25 mouse cellular contexts compared by ENCODE assay signal in the genomic region with DNA sequence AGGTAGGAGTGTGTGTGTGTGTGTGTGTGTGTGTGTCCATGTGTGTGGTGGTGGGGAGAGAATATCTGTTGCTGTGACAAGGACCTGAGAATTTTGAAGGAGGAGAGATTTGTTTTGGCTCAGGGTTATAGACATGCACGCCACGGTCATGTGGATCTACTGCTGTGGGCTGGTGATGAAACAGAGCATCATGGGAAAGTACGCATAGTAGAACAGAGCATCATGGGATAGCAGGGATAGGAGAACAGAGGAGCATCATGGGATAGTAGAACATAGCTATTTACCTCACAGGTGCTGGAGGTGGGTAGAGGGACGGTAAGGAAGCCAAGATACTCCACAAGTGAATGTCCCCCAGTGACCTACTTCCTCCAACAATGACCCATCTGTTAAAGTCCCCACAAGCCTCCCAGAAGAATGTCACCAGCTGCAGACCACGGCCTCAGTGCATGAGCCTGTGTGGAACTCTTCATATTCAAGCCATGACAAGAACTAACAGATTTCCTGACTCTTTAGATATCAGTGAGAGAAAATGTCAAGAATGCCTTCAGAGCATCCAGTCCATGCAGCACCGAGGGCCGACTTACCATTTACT. TPM values are rescaled to one million over a fixed set of nuclear protein-coding genes. Genes with fewer than 3 reads are reported as not detected.
DNase-seq lines count a peak whose midpoint lies in the region; ATAC-seq and TF ChIP-seq lines count a peak whose summit lies in the region.
"Had no signal": no experiment of that assay in that cellular context is flagged by ENCODE, and none has a peak within 500 bp of the region (broad histone marks: within the 10 kb centered on the region; RNA-seq: fewer than 3 reads in every experiment).

No protein-coding gene starts in this region.

- no peak overlapping the region for H3K27ac ChIP-seq in embryonic facial prominence, embryonic 12.5 days
- no peak overlapping the region for H3K27ac ChIP-seq in embryonic facial prominence, embryonic 10.5 days (replicated peaks)
- H3K27ac ChIP-seq in left cerebral cortex, adult 2 months: 0 out of 2 replicates have a peak overlapping the region, but pooled peaks have one; percentile 1
- H3K27ac ChIP-seq: embryonic facial prominence, embryonic 15.5 days; heart, embryonic 15.5 days; hindbrain, embryonic 12.5 days; hindbrain, embryonic 15.5 days had no signal

- H3K36me3 ChIP-seq in embryonic facial prominence, embryonic 12.5 days: no peaks in the 10 kb centered on the region
- no peaks in the 10 kb centered on the region for H3K36me3 ChIP-seq in embryonic facial prominence, embryonic 10.5 days (replicated peaks)
- H3K36me3 ChIP-seq: embryonic facial prominence, embryonic 15.5 days; heart, embryonic 12.5 days; heart, embryonic 15.5 days; hindbrain, embryonic 12.5 days; hindbrain, embryonic 15.5 days had no signal

- WGBS in embryonic facial prominence, embryonic 12.5 days: 67% methylated on average over 7 of the region's 7 CpGs
- 73% methylated on average over 7 of the region's 7 CpGs for WGBS in embryonic facial prominence, embryonic 10.5 days

- 0 out of 2 replicates have a peak, but pooled peaks have one; percentile 30 for ATAC-seq in embryonic facial prominence, embryonic 12.5 days (ENCODE audit: insufficient number of reproducible peaks, insufficient read depth, low FRiP score, low TSS enrichment)
- ATAC-seq: activated CD4-positive, CD25-positive, alpha-beta regulatory T cell, adult 4 months; forebrain, embryonic 14.5 days; forebrain, postnatal 0 days had no signal

- intact Hi-C loops in left cerebral cortex, adult 2 months (cut with DNase I): no loop called here
- intact Hi-C loops in left cerebral cortex, postnatal 14 days (cut with DNase I): no loop called here

- TF ChIP-seq CTCF in left cerebral cortex, adult 2 months (IDR thresholded peaks at IDR 0.05): no peak

- no peak overlapping the region for H3K4me2 ChIP-seq in embryonic facial prominence, embryonic 12.5 days (replicated peaks)
- H3K4me2 ChIP-seq: embryonic facial prominence, embryonic 15.5 days; heart, embryonic 12.5 days; heart, embryonic 15.5 days; hindbrain, embryonic 12.5 days; hindbrain, embryonic 15.5 days had no signal

- 0 out of 2 replicates have a peak, but pooled peaks cover 3% of the 10 kb centered on the region for H3K27me3 ChIP-seq in embryonic facial prominence, embryonic 12.5 days
- H3K27me3 ChIP-seq in embryonic facial prominence, embryonic 10.5 days (replicated peaks; ENCODE audit: low read depth, poor library complexity, severe bottlenecking): peaks cover 15% of the 10 kb centered on the region; the same call in 1 of the 2 replicates
- H3K27me3 ChIP-seq: embryonic facial prominence, embryonic 15.5 days; heart, embryonic 15.5 days; hindbrain, embryonic 15.5 days had no signal

- DNase-seq in embryonic facial prominence, embryonic 10.5 days (ENCODE audit: low spot score): no peak
- DNase-seq in left cerebral cortex, adult 2 months (ENCODE audit: extremely low spot score in 1 of 2, low spot score in 2 of 2): no peak
- no peak for DNase-seq in left cerebral cortex, postnatal 14 days (ENCODE audit: low spot score in 2 of 2)
- DNase-seq in retina, postnatal 1 day: peak; percentile 56
- DNase-seq in retina, embryonic 14.5 days (ENCODE audit: low spot score): no peak
- no peak for DNase-seq in right cerebral cortex, postnatal 4 days
- DNase-seq: adrenal gland, adult 8-10 months; adrenal gland, postnatal 25 days; B cell, adult 2 months; cerebellum, adult 11-12 months; cerebellum, adult 9-10 months; cerebellum, postnatal 25 days; embryo, embryonic 11 days; forebrain, postnatal 0 days; gastrocnemius, postnatal 25 days; heart, adult 18-20 months; heart, postnatal 14 days had no signal

- no peaks in the 10 kb centered on the region for H3K9me3 ChIP-seq in embryonic facial prominence, embryonic 12.5 days
- no peaks in the 10 kb centered on the region for H3K9me3 ChIP-seq in embryonic facial prominence, embryonic 10.5 days
- H3K9me3 ChIP-seq: embryonic facial prominence, embryonic 15.5 days; heart, embryonic 12.5 days; heart, embryonic 15.5 days; hindbrain, embryonic 12.5 days; hindbrain, embryonic 15.5 days had no signal

- no peak overlapping the region for H3K4me3 ChIP-seq in embryonic facial prominence, embryonic 12.5 days
- no peak overlapping the region for H3K4me3 ChIP-seq in embryonic facial prominence, embryonic 10.5 days
- no peak overlapping the region for H3K4me3 ChIP-seq in left cerebral cortex, adult 2 months
- H3K4me3 ChIP-seq: embryonic facial prominence, embryonic 15.5 days; heart, embryonic 12.5 days; heart, embryonic 15.5 days; hindbrain, embryonic 12.5 days; hindbrain, embryonic 15.5 days had no signal

- H3K4me1 ChIP-seq in embryonic facial prominence, embryonic 12.5 days: no peaks in the 10 kb centered on the region
- H3K4me1 ChIP-seq in embryonic facial prominence, embryonic 10.5 days: peaks cover 13% of the 10 kb centered on the region

- no peak overlapping the region for H3K9ac ChIP-seq in embryonic facial prominence, embryonic 12.5 days
- H3K9ac ChIP-seq: embryonic facial prominence, embryonic 15.5 days; forebrain, postnatal 0 days; heart, embryonic 12.5 days; heart, embryonic 15.5 days; hindbrain, embryonic 12.5 days; hindbrain, embryonic 15.5 days had no signal

RNA-seq across cellular contexts. Expression of gene Lrrc8d, which starts 5.3 kb away (rescaled TPM):
- 24.5 and 26.5 TPM in 2 replicates for polyA plus RNA-seq in embryonic facial prominence, embryonic 12.5 days (2016; fragmentation: Nextera tagmentation; extraction: Ambion mirVana)
- 22.2 TPM in 2 replicates for polyA plus RNA-seq in embryonic facial prominence, embryonic 10.5 days (2016; fragmentation: Nextera tagmentation; extraction: Ambion mirVana)
- 10 to 100 TPM; 35.6 to 39.0 TPM for total RNA-seq in left cerebral cortex, adult 2 months (2021)
- 10 to 100 TPM; 34.9 to 45.6 TPM for total RNA-seq in left cerebral cortex, postnatal 14 days (2021)
